Mouse (Mus musculus) kidney, postnatal 14 days (tissue): Measurements from ENCODE around the gene Ift22.

Source experiments
- DNase-seq: peaks from one replicate; pipeline ENCODE4 v3.0.0; 2022; ENCODE audit warnings: mixed read lengths

Gene Ift22

GRCm38 (mm10) chr5:136907991-136908857 lies at the start of gene Ift22:
TSS of gene Ift22 (plus strand) at chr5:136908150.
- DNase-seq, result peak; percentile 95

- DNase-seq, result no peak
These were observed 46.6 kb upstream of the Ift22 start for GRCm38 (mm10) chr5:136861191-136861940.

GRCm38 (mm10) chr5:136862806-136863205 lies 45.1 kb upstream of the Ift22 start:
- no peak for DNase-seq

- DNase-seq, result no peak
These were observed 44.7 kb upstream of the Ift22 start for GRCm38 (mm10) chr5:136863276-136863675.

GRCm38 (mm10) chr5:136863961-136864674 lies 43.8 kb upstream of the Ift22 start:
- DNase-seq, result peak; percentile 80

GRCm38 (mm10) chr5:136867706-136868105 lies 40.2 kb upstream of the Ift22 start:
- no peak for DNase-seq

- no peak for DNase-seq
These were observed 38.4 kb upstream of the Ift22 start for GRCm38 (mm10) chr5:136869451-136870114.

GRCm38 (mm10) chr5:136872417-136872816 lies 35.5 kb upstream of the Ift22 start:
- no peak for DNase-seq

GRCm38 (mm10) chr5:136874271-136874670 lies 33.7 kb upstream of the Ift22 start:
- peak; percentile 27 for DNase-seq

GRCm38 (mm10) chr5:136880101-136880500 lies 27.8 kb upstream of the Ift22 start:
- peak; percentile 34 for DNase-seq

- DNase-seq, result peak; percentile 85
These were observed 26.5 kb upstream of the Ift22 start for GRCm38 (mm10) chr5:136881380-136882009.

GRCm38 (mm10) chr5:136882055-136882787 lies 25.7 kb upstream of the Ift22 start:
- no peak for DNase-seq

- peak; percentile 31 for DNase-seq
These were observed 25.0 kb upstream of the Ift22 start, which contains the start of gene Col26a1 for GRCm38 (mm10) chr5:136882788-136883439. TSS of gene Col26a1 (minus strand) at chr5:136883209.

- DNase-seq, result no peak
These were observed 21.0 kb upstream of the Ift22 start for GRCm38 (mm10) chr5:136886957-136887356.

GRCm38 (mm10) chr5:136888539-136889355 lies 19.2 kb upstream of the Ift22 start:
- DNase-seq, result peak; percentile 39

GRCm38 (mm10) chr5:136894840-136895528 lies 13.0 kb upstream of the Ift22 start:
- DNase-seq, result no peak

GRCm38 (mm10) chr5:136895529-136895963 lies 12.4 kb upstream of the Ift22 start:
- no peak for DNase-seq

- no peak for DNase-seq
These were observed 3.3 kb upstream of the Ift22 start for GRCm38 (mm10) chr5:136904621-136905020.

GRCm38 (mm10) chr5:136905630-136906029 lies 2.3 kb upstream of the Ift22 start:
- DNase-seq, result no peak
